Mouse (Mus musculus) gastrocnemius, adult 8-10 months (tissue): ENCODE measurements around the gene Grid1. TPM values are rescaled to one million over a fixed set of nuclear protein-coding genes. Genes with fewer than 3 reads are reported as not detected.

Experiments
- DNase-seq, 2 experiments: peaks; one replicate each; pipeline ENCODE4 v3.0.0; 2022; ENCODE audit warnings: low spot score in 2 of 2
- total RNA-seq, 4 experiments: library from RNA; stranded (reverse); gene quantifications; 2 replicates each; pipeline ENCODE4 v1.2.4; 2022

Gene Grid1
- total RNA-seq, 4 experiments from 2014 or later: not detected

DNA sequence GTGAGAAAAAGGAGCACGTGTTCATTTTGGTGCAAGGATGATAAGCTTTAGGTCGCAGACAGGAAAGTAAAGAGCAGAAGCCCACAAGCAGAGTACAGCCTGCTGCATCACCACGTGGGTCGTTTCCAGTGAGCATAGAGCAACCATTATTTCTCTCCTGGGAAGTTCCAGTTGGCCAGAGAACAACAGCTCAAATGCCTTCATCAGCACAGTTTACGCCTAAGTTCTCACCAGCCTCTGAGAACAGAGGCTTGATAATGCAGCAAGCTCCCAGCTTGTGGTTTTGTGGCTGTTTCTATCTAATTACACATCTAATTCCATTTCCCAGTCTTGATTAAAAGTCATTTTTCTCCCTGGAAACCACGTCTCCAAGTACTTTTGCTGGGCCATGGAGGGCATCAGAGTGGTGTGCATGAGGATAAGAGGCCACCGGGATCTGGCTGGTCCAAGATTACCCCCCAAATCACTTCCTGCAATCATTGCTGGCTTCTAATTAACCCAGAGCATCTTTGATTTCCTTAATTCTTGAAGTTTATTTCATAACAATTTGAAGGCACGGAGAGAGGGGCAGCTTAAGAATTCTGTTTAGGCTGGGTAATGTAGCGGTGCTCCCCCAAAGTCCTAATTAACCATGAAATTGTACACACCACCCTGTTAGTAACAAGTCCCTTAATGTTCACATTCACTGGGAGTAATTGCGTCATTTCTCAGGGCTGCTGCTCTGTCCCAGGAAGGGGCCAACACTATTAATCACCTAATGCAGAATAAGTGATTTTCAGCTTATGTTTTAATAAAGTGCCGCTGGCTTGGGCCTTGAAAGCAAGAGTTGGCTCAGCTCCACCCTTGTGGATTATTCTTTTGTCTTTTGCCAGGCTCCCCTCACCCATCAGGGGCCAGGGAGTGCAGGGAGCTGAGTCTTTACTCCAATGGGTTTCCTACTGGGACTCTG, 292.7 kb downstream of the Grid1 start:
- no peak for DNase-seq

GRCm38 (mm10) chr14:35113276-35113645, 293.4 kb downstream of the Grid1 start:
- DNase-seq: no peak

- no peak for DNase-seq
Observed at GRCm38 (mm10) chr14:35115913-35116312, 296.0 kb downstream of the Grid1 start.

- no peak for DNase-seq
Observed at GRCm38 (mm10) chr14:35120089-35120488, 300.2 kb downstream of the Grid1 start.

GRCm38 (mm10) chr14:35120905-35121304, 301.0 kb downstream of the Grid1 start:
- DNase-seq: no peak

GRCm38 (mm10) chr14:35122111-35122510, 302.2 kb downstream of the Grid1 start:
- DNase-seq: no peak

DNA sequence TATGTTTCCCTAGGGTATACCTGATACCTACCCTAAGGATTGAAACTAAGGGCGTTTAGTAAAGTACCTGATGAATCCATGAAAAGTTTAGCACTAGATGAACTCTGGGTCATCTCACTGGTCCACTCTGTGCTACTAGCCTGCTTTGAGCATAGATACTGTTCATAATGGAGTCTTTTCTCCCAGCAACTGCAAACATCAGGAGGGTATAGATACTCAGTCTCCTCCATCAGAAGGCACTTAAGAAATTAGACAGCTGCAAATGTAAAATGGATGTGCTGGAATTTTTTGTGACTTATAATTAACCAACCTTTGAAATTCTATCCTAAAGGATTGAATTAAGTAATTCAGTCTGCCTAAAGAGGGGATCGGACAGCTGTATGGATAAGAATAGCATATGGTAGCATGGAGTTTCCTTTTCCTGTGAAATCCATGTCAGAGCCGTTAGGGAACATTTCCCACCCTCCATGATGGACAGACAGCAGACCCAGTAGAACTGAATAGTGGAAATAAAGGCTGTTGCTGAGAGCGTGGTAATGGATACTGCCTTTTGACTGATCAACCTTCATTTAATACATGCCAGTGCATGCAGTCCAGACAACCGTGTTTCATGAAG, 303.5 kb downstream of the Grid1 start:
- no peak for DNase-seq

DNA sequence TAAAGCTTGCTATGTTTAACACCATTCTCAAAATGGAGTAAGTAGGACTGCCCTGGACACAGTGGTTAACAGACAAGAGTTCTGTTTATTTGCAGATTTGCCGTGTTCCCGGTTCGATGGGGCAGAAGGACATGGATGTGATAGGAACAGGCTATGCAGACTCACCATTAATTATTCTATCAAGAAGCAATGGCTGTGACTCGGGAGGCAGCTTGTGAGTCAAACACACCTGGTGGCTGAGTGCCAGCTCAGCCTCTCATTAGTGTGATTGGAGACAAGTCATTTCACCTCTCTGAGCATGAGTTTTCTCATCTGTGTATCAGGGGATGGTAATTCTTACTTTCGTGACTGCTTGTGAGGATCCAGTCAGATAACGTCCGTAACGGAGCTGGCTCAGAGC, 307.7 kb downstream of the Grid1 start:
- no peak for DNase-seq

DNA sequence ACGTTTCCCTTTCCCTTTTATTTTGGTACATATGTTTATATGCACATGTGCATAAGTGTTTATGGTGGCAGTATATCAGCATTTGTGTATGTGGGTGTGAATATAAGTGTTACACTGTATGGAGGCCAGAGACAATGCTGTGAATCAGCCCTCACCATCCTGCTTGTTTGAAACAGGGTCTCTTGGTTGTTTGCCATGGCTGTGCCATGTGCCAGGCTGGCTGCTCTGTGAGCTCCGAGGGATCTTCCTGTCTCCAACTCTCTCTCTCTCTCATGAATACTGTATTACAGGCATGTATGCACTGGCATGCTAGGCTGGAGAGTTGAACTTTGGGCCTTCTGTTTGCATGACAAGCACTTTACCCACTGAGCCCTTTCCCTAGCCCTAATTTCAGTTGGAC, 315.1 kb downstream of the Grid1 start:
- no peak for DNase-seq

DNA sequence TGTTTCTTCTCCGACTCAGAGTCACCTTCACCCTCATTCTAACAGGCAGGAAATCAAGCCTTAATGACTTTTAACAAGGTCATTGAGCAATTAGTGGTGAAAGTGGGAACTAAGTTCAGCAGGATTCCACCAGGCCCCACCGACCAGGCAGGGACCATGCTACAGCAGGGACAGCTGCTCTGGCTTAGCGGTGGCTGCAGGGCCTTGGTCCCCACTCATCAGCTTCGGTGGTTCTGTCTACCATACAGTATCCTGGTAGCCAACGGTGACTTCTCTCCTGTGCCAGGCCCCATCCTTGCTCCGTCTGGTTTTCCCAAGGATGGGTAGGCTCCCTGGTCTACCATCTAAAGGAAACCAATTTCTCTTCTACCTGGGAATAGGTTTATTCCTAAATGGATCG, 318.2 kb downstream of the Grid1 start:
- DNase-seq: no peak

DNA sequence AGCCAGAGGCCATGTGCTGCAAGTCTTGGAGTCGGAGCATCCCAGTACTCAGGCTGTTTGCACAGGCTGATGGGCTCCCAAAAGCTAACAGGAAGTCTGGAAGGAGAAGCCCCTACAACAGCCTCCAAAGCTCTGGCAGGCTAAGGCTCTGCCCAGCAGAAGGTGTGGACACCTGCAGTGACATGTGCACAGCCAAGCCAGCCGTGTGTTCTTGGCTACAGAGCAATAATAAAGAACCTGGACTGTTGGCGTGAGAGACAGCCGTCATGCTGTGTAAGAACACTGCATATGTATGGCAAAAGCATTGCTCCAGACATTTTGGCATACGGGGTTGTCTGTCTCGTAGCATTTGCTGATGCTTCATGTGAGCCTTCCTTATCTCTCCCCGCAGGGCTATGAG, 319.9 kb downstream of the Grid1 start:
- no peak for DNase-seq

DNA sequence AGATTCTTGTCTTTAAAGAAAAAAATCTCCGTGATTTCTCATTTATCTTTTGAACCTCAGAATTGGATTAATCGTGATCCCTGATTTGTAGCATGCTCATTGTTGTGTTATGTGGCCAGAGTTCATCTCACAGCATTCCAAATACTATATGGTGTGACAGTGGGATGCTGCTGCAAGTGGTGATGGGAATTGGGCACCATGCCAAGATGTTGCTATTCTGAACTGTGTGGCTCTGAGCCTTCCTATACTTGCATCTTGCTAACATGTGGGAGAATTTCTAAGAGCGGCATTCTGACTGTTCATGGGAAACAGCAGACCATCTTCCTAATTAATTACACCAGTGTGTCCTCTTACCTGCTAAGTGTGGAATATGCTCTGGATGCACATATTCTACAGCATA, 332.5 kb downstream of the Grid1 start:
- DNase-seq: no peak

GRCm38 (mm10) chr14:35153701-35154277, 333.9 kb downstream of the Grid1 start:
- DNase-seq: no peak

GRCm38 (mm10) chr14:35154364-35154763, 334.5 kb downstream of the Grid1 start:
- no peak for DNase-seq

DNA sequence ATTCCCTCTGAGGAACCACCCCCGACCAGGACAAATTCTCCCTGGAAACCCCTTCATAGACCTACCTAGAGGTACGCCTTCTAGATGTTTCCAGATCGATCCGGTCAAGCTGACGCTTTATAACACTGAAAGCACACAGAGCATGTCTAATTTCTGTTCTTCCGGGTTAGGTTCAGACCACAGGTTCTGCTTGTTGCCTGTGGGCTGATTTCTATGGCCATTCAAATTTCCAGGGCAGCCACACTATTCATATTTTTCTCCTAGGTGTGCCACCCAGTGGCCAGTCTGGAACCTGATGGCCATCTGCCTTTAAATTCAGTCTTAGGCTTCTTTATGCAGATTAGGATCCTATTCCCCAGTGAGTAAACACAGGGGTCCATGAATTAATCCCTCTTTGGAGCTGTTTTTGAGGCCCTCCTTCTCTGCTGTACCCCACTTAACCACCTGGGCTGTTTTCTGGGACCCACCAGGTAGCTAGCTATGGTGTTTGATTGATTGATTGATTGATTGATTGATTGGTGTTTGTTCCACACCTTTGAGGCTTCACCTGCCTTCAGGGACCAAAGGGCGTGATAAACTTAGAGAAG, 337.3 kb downstream of the Grid1 start:
- DNase-seq: no peak

DNA sequence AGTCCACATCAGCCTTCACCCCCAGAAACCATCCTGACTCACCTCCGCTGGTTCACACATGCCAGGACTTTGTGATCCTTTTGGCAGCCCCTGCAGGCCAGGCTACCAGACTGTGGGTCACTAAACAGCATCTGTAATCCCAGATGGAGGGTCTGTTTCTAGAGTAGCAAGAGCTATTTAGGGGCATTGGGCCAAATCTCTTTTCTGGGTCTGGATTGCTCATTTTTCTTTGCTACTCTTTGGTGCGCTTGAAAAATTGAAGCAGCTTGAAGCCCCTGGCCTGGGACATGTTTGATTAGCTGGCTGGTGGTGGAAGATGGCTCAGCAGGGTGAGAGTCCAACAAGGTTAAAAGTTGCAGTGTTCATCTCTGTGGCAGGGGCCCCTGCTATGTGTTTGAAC, 339.4 kb downstream of the Grid1 start:
- no peak for DNase-seq

- DNase-seq: no peak
Observed at GRCm38 (mm10) chr14:35167451-35167850, 347.5 kb downstream of the Grid1 start.

- no peak for DNase-seq
Observed at GRCm38 (mm10) chr14:35173861-35174260, 354.0 kb downstream of the Grid1 start.

- DNase-seq: no peak
Observed at GRCm38 (mm10) chr14:35176021-35176420, 356.1 kb downstream of the Grid1 start.

- no peak for DNase-seq
Observed at GRCm38 (mm10) chr14:35179076-35179475, 359.2 kb downstream of the Grid1 start.

GRCm38 (mm10) chr14:35185399-35185798, 365.5 kb downstream of the Grid1 start:
- DNase-seq: no peak

DNA sequence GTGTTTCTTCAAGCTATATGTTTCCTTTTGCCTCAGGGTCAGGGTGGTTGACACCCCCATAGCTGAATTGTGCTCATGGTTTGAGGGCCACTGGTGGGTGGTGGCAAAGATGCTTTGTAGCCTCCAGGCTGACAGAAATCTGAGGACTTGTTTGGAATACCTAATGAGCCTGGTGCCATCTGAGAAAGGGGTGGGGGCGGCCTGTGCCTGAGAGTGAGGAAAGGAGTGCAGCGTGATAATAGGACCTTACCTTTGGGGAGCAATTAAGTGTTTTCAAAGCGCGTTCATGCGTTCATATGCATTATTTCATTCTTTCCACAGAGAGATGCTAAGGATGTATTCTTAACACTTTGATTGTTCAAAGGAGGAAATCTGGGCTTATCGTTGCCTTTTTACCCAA, 372.3 kb downstream of the Grid1 start:
- DNase-seq: no peak
